Mouse (Mus musculus): ENCODE data around the gene Jak2. TPM values are rescaled to one million over a fixed set of nuclear protein-coding genes. Genes with fewer than 3 reads are reported as not detected.

Jak2 gene
- polyA plus RNA-seq, 1 experiment from 2014 or later = 5.7 TPM

DNA sequence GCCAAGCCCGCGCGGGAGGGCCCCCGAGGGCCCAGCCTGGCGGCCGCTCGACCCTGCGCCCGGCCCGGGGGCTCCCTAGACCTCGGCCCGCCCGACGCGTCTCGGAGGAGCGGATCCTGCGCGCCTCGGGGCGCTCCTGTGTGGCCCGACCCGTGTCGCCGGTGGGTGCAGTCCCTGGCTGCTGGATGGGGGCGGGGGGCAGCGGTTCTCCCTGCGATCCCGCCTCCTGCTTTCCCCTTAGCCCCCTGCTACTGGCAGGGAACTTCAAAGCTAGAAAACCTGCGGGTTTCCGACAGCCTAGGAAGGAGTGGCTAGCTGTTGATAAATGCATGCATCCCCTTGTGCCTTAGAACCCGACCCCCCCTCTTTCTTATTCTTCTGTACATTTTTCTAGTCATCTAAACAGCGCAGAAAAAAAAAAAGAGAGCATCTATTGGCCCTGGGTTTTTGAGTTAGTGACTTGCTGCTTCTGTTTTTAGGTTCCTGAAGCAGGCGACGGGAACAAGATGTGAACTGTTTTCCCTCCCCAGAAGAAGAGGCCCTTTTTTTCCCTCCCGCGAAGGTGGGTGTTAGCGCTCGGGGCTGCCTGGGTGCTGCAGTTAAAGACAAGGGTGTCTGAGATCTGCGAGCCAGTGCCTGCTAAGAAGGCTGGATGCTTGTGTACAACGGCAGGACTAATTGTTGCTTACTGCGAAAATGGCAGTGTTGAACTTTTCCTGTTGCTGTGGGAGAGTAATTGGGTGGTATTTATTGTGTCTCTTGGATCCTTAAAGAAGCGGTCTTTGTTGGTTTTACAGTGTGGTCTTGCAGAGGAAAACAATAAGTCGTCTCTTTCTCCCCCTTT is 552 bp downstream of the Jak2 start:
- peaks cover 29% of the 10 kb centered on the region for H3K4me1 ChIP-seq (ENCODE audit: insufficient read depth, low read length)
- H3K27ac ChIP-seq (ENCODE audit: low read length) = peak overlapping the region; percentile 96
- H3K9me3 ChIP-seq (ENCODE audit: low read length) = no peaks in the 10 kb centered on the region
- ATAC-seq (ENCODE audit: low FRiP score, low TSS enrichment) = peak; percentile 76
- no peaks in the 10 kb centered on the region for H3K27me3 ChIP-seq (ENCODE audit: insufficient read depth, low read length)
- no peaks in the 10 kb centered on the region for H3K36me3 ChIP-seq (ENCODE audit: insufficient read depth, low read length)
- H3K4me3 ChIP-seq (ENCODE audit: low read length) = peak overlapping the region; percentile 89
- H3K4me2 ChIP-seq (replicated peaks; ENCODE audit: low read depth, low read length) = peak overlapping the region; percentile 65
- H3K9ac ChIP-seq (replicated peaks; ENCODE audit: low read length) = peak overlapping the region; percentile 98
- under 1% methylated on average over 38 of the region's 44 CpGs for WGBS

DNA sequence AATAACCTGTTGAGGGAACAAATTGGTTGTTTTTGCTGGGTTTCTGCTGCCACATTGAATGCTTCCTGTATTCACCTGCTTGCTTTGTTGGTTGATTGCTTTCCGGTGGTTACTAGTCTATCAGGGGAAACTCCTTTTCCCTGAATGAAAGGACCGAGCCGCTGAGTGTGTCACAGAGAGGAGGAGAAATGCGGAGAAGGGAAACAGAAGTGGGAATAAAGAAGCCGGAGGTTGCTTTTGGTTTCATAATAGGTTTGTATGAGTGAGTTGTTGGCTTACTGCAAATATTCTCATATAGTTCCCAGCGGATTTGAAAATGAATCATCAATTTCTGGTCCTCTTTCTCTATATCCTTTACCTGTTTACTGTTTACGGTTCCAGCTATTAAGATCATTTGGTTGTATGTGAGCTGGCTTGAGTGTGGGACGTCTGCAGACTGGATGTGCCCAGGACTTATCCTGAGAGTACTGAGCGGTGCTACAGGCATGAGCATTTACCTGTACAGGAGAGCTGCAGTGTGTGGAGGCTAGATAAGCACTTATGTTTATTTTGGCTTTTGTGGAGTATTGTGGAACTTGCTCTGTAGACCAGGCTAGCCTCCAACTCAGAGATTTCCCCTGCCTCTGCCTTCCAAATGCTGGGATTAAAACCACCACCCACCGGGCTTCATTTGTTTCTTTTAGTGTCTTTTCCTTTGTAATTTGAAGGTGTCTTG is 1.4 kb downstream of the Jak2 start:
- Histone ChIP-seq H3K9me3 (ENCODE audit: low read length) (no peaks in the 10 kb centered on the region), H3K27me3 (ENCODE audit: insufficient read depth, low read length) (no peaks in the 10 kb centered on the region), H3K4me1 (ENCODE audit: insufficient read depth, low read length) (peaks cover 29% of the 10 kb centered on the region), H3K27ac (ENCODE audit: low read length) (no peak overlapping the region), H3K4me2 (replicated peaks; ENCODE audit: low read depth, low read length) (peak overlapping the region; percentile 65), H3K9ac (replicated peaks; ENCODE audit: low read length) (peak overlapping the region; percentile 98), H3K4me3 (ENCODE audit: low read length) (peak overlapping the region; percentile 89), H3K36me3 (ENCODE audit: insufficient read depth, low read length) (no peaks in the 10 kb centered on the region)
- no peak for ATAC-seq (ENCODE audit: low FRiP score, low TSS enrichment)
- 20% methylated on average over 10 of the region's 10 CpGs for WGBS

DNA sequence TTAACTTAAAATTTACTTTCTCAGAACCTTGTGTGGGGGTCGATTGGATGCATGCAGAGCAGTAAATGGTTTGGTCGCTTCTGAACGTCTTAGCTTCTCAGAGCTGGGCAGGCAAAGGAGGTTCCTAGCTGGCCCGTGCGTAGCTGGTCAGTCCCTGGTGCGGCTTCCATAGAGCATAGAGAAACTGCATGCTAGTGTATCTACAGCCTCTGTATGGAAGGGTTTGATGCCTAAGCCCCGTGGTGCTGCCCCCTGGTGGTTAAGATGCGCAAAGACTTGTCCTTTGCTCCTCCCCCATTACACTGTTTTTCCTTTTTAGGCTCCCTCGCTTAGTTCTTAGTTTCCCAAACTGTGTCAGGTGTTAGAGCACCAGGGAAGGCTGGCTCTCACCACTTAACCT is 2.1 kb downstream of the Jak2 start:
- peak overlapping the region; percentile 89 for H3K4me3 ChIP-seq (ENCODE audit: low read length)
- peak overlapping the region; percentile 41 for H3K9ac ChIP-seq (replicated peaks; ENCODE audit: low read length)
- H3K36me3 ChIP-seq (ENCODE audit: insufficient read depth, low read length) = no peaks in the 10 kb centered on the region
- H3K9me3 ChIP-seq (ENCODE audit: low read length) = no peaks in the 10 kb centered on the region
- ATAC-seq (ENCODE audit: low FRiP score, low TSS enrichment) = peak; percentile 62
- no peaks in the 10 kb centered on the region for H3K27me3 ChIP-seq (ENCODE audit: insufficient read depth, low read length)
- 6% methylated on average over 9 of the region's 9 CpGs for WGBS
- no peak overlapping the region for H3K27ac ChIP-seq (ENCODE audit: low read length)
- H3K4me1 ChIP-seq (ENCODE audit: insufficient read depth, low read length) = peaks cover 29% of the 10 kb centered on the region
- peak overlapping the region; percentile 65 for H3K4me2 ChIP-seq (replicated peaks; ENCODE audit: low read depth, low read length)

DNA sequence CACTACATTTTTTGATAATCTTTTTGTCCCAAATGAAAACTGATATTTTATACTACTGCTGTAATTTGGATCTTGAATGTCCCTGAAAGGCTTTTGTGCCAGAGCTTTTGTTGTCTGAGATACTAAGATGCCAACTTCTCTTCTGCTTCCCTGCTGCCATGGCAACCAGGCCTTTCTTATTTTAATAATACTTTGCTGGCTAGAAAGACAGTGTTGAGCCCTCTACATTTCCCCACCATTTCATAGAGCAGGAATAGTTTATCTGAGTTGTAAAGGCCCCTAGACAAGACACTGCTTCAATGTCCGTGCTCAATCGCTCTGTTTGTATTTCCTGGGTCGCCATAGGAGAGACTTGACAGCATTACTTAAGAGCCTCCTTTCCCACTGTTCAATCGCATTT is 3.0 kb downstream of the Jak2 start:
- WGBS = 72% methylated on average over 4 of the region's 4 CpGs

DNA sequence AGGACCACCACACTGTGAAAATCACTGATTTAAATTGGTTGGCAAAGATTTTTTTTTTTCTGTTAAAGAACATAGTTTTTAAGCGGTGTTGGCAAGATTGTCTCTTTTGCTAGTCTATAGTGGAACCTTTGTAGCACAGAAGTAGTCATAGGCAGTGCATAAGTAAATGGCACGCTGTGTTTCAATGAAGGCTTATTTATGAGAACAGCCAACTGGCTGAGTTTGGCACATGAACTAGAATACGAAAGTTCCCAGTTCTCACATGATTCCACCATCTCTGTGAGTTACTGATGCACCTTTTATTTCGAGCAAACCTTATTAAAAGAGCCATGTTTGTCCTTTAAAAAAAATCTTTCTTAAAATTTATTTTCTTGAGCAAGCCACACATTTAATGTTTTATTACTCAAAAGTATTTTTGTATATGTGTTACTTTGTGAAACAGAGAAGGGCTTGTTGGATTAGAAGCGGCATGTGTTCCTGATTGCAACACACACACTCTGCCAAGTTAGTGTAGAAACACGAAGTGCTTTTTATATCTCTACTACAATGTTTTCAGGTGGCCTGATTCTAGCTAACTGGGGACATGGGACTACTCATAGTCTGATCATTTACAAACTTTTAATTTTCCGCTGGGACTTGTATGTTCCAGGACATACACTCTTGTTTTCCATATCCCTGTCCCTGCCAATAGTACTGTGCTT is 3.8 kb downstream of the Jak2 start:
- H3K4me1 ChIP-seq (ENCODE audit: insufficient read depth, low read length) = peaks cover 20% of the 10 kb centered on the region
- H3K27me3 ChIP-seq (ENCODE audit: insufficient read depth, low read length) = no peaks in the 10 kb centered on the region
- no peak overlapping the region for H3K9ac ChIP-seq (replicated peaks; ENCODE audit: low read length)
- no peaks in the 10 kb centered on the region for H3K36me3 ChIP-seq (ENCODE audit: insufficient read depth, low read length)
- H3K4me2 ChIP-seq (replicated peaks; ENCODE audit: low read depth, low read length) = no peak overlapping the region
- no peak overlapping the region for H3K27ac ChIP-seq (ENCODE audit: low read length)
- no peak overlapping the region for H3K4me3 ChIP-seq (ENCODE audit: low read length)
- ATAC-seq (ENCODE audit: low FRiP score, low TSS enrichment) = no peak
- WGBS = 91% methylated on average over 7 of the region's 7 CpGs
- H3K9me3 ChIP-seq (ENCODE audit: low read length) = no peaks in the 10 kb centered on the region

More for the DNA sequence above, 3.0 kb downstream of the Jak2 start:
- Histone ChIP-seq H3K9ac (replicated peaks; ENCODE audit: low read length) (no peak overlapping the region), H3K4me3 (ENCODE audit: low read length) (no peak overlapping the region), H3K27ac (ENCODE audit: low read length) (no peak overlapping the region), H3K9me3 (ENCODE audit: low read length) (no peaks in the 10 kb centered on the region), H3K4me2 (replicated peaks; ENCODE audit: low read depth, low read length) (no peak overlapping the region), H3K27me3 (ENCODE audit: insufficient read depth, low read length) (no peaks in the 10 kb centered on the region), H3K36me3 (ENCODE audit: insufficient read depth, low read length) (no peaks in the 10 kb centered on the region), H3K4me1 (ENCODE audit: insufficient read depth, low read length) (peaks cover 28% of the 10 kb centered on the region)
- no peak for ATAC-seq (ENCODE audit: low FRiP score, low TSS enrichment)

DNA sequence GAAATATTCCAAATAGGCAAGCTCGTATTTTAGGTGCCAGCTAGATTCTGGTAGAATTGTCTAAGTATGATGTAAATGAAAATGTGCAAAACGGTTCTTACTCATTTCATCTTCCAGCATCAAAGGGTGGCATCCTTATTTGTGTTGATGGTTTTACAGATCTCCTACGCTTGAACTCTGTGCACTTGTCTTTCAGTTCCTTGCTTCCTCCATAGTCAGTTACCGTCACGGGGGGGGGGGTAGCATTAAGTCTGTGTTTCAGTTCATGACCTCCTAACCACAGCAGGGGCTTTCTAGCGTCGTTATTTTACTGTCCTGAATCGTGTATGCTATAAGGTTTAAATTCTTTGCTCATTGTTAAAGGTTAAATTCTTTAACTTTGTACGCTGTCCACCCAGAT is 10.0 kb downstream of the Jak2 start:
- ATAC-seq (ENCODE audit: low FRiP score, low TSS enrichment) = no peak
- H3K9me3 ChIP-seq (ENCODE audit: low read length) = no peaks in the 10 kb centered on the region
- no peaks in the 10 kb centered on the region for H3K27me3 ChIP-seq (ENCODE audit: insufficient read depth, low read length)
- H3K4me1 ChIP-seq (ENCODE audit: insufficient read depth, low read length) = no peaks in the 10 kb centered on the region
- H3K4me2 ChIP-seq (replicated peaks; ENCODE audit: low read depth, low read length) = no peak overlapping the region
- H3K27ac ChIP-seq (ENCODE audit: low read length) = no peak overlapping the region
- H3K4me3 ChIP-seq (ENCODE audit: low read length) = no peak overlapping the region
- no peak overlapping the region for H3K9ac ChIP-seq (replicated peaks; ENCODE audit: low read length)
- 80% methylated on average over 9 of the region's 9 CpGs for WGBS
- peaks cover 10% of the 10 kb centered on the region; the same call in 1 of the 2 replicates for H3K36me3 ChIP-seq (ENCODE audit: insufficient read depth, low read length)

DNA sequence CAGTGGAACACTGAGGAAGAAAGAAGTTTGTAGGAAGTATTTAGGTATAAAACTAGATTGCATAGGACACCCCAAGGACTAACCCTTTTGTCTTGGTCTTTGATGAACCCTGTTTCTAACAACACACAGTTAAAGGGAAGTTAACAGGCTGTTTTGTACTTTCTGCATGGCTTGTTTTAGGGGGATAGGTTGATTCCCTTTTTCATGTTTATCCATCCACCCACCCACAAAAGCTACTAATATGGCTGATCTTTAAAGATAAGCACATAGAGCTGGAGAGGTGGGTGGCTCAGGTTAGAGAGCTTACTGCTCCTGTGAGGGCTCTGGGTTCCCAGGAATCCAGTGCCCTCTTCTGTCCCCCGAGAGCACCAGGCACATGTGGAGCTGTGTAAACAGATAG is 11.9 kb downstream of the Jak2 start:
- ATAC-seq (ENCODE audit: low FRiP score, low TSS enrichment) = no peak
- no peaks in the 10 kb centered on the region for H3K9me3 ChIP-seq (ENCODE audit: low read length)
- H3K9ac ChIP-seq (replicated peaks; ENCODE audit: low read length) = no peak overlapping the region
- no peaks in the 10 kb centered on the region for H3K4me1 ChIP-seq (ENCODE audit: insufficient read depth, low read length)
- H3K4me2 ChIP-seq (replicated peaks; ENCODE audit: low read depth, low read length) = no peak overlapping the region
- no peak overlapping the region for H3K4me3 ChIP-seq (ENCODE audit: low read length)
- no peaks in the 10 kb centered on the region for H3K27me3 ChIP-seq (ENCODE audit: insufficient read depth, low read length)
- H3K27ac ChIP-seq (ENCODE audit: low read length) = no peak overlapping the region
- 83% methylated on average over 1 of the region's 1 CpGs for WGBS
- peaks cover 10% of the 10 kb centered on the region; the same call in 1 of the 2 replicates for H3K36me3 ChIP-seq (ENCODE audit: insufficient read depth, low read length)

DNA sequence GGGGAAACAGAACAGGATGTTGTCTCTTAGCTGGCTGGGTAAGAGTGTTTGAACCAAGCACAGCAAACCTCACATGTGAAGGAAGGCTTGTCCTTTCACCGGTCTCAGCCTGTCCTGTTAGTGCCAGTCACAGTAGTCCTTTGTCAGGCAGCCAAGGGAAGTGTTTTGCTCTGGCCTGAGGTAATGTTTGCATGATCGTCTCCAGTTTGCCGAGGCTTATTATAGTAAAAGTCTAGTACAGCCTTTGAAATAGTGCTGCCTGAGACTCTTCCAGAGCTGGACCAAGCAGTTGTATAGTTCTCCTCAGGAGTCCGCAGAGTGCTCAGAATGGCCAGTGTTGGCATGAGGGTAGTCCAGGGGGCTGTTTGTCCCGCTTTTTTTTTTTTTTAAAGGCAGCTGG is 13.9 kb downstream of the Jak2 start:
- H3K9me3 ChIP-seq (ENCODE audit: low read length) = no peaks in the 10 kb centered on the region
- no peak overlapping the region for H3K4me2 ChIP-seq (replicated peaks; ENCODE audit: low read depth, low read length)
- H3K27ac ChIP-seq (ENCODE audit: low read length) = 0 out of 2 replicates have a peak overlapping the region, but pooled peaks have one; percentile 6
- no peak overlapping the region for H3K4me3 ChIP-seq (ENCODE audit: low read length)
- H3K27me3 ChIP-seq (ENCODE audit: insufficient read depth, low read length) = no peaks in the 10 kb centered on the region
- ATAC-seq (ENCODE audit: low FRiP score, low TSS enrichment) = no peak
- no peaks in the 10 kb centered on the region for H3K4me1 ChIP-seq (ENCODE audit: insufficient read depth, low read length)
- 57% methylated on average over 5 of the region's 5 CpGs for WGBS
- H3K9ac ChIP-seq (replicated peaks; ENCODE audit: low read length) = no peak overlapping the region
- peaks cover 10% of the 10 kb centered on the region; the same call in 1 of the 2 replicates for H3K36me3 ChIP-seq (ENCODE audit: insufficient read depth, low read length)

DNA sequence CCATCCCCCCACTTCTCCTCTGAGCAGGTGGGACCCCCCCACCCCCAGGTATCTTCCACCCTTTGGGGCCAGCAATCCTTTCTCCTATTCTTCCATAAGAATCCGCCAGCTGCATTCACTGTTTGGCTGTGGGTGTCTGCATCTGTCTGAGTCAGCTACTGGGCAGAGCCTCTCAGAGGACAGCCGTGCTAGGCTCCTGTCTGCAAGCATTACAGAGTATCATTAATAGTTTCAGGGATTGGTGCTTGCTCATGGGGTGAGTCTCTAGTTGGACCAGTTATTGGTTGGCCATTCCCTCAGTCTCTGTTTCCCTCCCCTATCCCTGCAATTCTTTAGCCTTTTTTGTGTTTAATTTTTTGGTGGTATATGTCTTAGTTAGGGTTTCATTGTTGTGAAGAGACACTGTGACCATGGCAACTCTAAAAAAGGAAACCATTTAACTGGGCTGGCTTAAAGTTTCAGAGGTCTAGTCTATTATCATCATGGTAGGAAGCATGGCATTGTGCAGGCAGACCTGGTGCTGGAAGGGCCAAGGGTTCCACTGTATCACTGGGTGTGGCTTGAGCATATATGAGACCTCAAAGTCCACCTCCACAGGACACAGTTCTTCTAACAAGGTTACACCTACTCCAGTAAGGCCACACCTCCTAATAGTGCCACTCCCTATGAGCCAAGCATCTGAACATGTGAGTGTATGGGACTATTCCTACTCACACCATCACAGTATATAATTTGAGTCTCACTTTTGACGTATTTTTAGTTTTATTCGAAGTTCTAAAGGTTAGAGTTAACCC is 15.6 kb downstream of the Jak2 start:
- Histone ChIP-seq H3K36me3 (ENCODE audit: insufficient read depth, low read length) (peaks cover 13% of the 10 kb centered on the region; the same call in 1 of the 2 replicates), H3K9ac (replicated peaks; ENCODE audit: low read length) (no peak overlapping the region), H3K4me2 (replicated peaks; ENCODE audit: low read depth, low read length) (no peak overlapping the region), H3K27ac (ENCODE audit: low read length) (no peak overlapping the region), H3K4me1 (ENCODE audit: insufficient read depth, low read length) (no peaks in the 10 kb centered on the region), H3K4me3 (ENCODE audit: low read length) (no peak overlapping the region), H3K9me3 (ENCODE audit: low read length) (no peaks in the 10 kb centered on the region), H3K27me3 (ENCODE audit: insufficient read depth, low read length) (no peaks in the 10 kb centered on the region)
- 87% methylated on average over 4 of the region's 4 CpGs for whole genome bisulfite sequencing
- no peak for ATAC-seq (ENCODE audit: low FRiP score, low TSS enrichment)
